Mouse (Mus musculus) embryonic facial prominence, embryonic 13.5 days (tissue): Measurements from ENCODE around the gene Gm6793. TPM values are rescaled to one million over a fixed set of nuclear protein-coding genes. Genes with fewer than 3 reads are reported as not detected.

ENCODE experiments used
- ATAC-seq: fragments of 200-750 bp; cut with Nextera tagmentation; 2 replicates; pipeline ENCODE4 v1.8.0; 2017; ENCODE audit warnings: low read depth; ENCODE audit not compliant: insufficient number of reproducible peaks, insufficient read depth, low FRiP score, low TSS enrichment
- H3K27ac ChIP-seq: fragments of 300-500 bp; sonication (generic); 2 replicates; pipeline ENCODE4 v1.5.1; 2015; ENCODE audit warnings: moderate library complexity, mild to moderate bottlenecking, inconsistent platforms
- H3K27me3 ChIP-seq: fragments of 300-500 bp; sonication (generic); 2 replicates; pipeline ENCODE4 v1.6.1; 2015; ENCODE audit warnings: mild to moderate bottlenecking, inconsistent platforms
- H3K36me3 ChIP-seq: fragments of 300-500 bp; sonication (generic); 2 replicates; pipeline ENCODE4 v1.6.1; 2015; ENCODE audit warnings: mild to moderate bottlenecking, inconsistent platforms
- H3K4me1 ChIP-seq: fragments of 300-500 bp; sonication (generic); 2 replicates; pipeline ENCODE4 v1.6.1; 2015; ENCODE audit warnings: inconsistent platforms
- H3K4me2 ChIP-seq: fragments of 300-500 bp; sonication (generic); 2 replicates; pipeline ENCODE4 v1.6.1; 2015; ENCODE audit warnings: moderate library complexity, mild to moderate bottlenecking, inconsistent platforms
- H3K4me3 ChIP-seq: fragments of 300-500 bp; sonication (generic); 2 replicates; pipeline ENCODE4 v1.5.1; 2015; ENCODE audit warnings: mild to moderate bottlenecking, inconsistent platforms
- H3K9ac ChIP-seq: fragments of 300-500 bp; sonication (generic); 2 replicates; pipeline ENCODE4 v1.6.1; 2015; ENCODE audit warnings: mild to moderate bottlenecking, inconsistent platforms
- H3K9me3 ChIP-seq: fragments of 300-500 bp; sonication (generic); 2 replicates; pipeline ENCODE4 v1.6.1; 2016; ENCODE audit warnings: inconsistent platforms
- WGBS: fragments of 180-500 bp; shearing (Covaris S2); methylation state at CpG from one replicate; pipeline ENCODE4 v1.1.7; 2015; ENCODE audit warnings: mixed read lengths; 5-methylcytosine and 5-hydroxymethylcytosine counted together
- polyA plus RNA-seq: library from polyadenylated mRNA; unstranded; fragments of >200 nt; fragmentation: Nextera tagmentation; extraction: Ambion mirVana; gene quantifications from 2 replicates; pipeline ENCODE4 v1.2.1, GENCODE M21; 2015

Gm6793 gene
- polyA plus RNA-seq, 1 experiment from 2014 or later = 0.63 TPM

DNA sequence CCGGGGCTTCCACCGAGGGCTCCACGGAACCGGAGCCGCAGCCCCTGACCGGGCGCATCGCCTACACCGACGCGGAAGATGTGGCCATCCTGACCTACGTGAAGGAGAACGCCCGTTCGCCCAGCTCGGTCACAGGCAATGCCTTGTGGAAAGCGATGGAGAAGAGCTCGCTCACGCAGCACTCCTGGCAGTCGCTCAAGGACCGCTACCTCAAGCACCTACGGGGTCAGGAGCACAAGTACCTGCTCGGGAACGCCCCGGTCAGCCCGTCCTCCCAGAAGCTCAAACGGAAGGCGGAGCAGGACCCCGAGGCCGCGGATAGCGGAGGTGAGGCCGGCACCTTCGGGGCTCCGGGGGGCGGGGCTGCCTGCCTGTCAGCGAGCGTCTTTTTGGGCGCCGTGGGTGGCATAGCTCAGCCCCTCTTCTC lies 3.0 kb downstream of the Gm6793 start:
- H3K36me3 ChIP-seq = peaks cover 19% of the 10 kb centered on the region
- H3K27me3 ChIP-seq = no peaks in the 10 kb centered on the region
- peak overlapping the region; percentile 88 for H3K4me2 ChIP-seq
- no peaks in the 10 kb centered on the region for H3K9me3 ChIP-seq
- H3K27ac ChIP-seq = peak overlapping the region; percentile 86
- peak overlapping the region; percentile 93 for H3K9ac ChIP-seq
- WGBS = under 1% methylated on average over 39 of the region's 40 CpGs
- H3K4me3 ChIP-seq = peak overlapping the region; percentile 98
- peaks cover 26% of the 10 kb centered on the region for H3K4me1 ChIP-seq
- ATAC-seq = peak; percentile 63; the same call in 1 of the 2 replicates

DNA sequence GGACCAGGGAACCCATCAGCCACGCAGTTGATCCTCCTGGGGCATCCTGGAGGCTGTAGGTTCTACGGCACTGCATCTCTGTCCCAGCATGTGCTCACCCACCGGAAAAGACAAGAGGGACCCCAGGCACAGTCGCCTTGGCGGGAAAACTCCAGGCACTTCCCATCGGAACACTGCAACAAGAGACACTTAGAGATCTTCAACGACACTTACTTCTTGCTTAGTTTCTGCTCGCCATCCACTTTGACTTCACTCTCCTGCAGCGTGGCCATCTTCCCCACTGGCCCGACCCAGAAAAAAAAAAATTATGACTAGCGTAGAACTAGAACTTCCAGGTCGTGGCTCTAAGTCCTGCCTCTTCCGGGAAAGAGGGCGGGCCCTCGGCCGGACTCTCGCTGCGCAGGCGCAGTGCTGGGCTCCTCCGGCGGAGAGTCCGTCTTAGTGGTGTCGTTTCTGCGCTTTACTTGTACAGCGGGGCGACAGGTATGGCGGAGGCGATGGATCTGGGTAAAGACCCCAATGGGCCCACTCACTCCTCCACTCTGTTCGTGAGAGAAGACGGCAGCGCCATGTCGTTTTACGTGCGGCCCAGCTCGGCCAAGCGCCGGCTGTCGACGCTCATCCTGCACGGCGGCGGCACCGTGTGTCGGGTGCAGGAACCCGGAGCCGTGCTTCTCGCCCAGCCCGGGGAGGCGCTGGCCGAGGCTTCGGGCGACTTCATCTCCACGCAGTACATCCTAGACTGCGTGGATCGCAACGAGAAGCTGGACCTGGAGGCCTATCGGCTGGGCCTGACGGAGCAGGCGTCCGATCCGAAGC lies 3.6 kb downstream of the Gm6793 start, which contains the start of the genes Kars and Terf2ip:
Gene Kars, minus strand, starts transcription at position 327 of the 819 bp plus-strand sequence.
Gene Terf2ip, plus strand, starts transcription at position 402 of the 819 bp plus-strand sequence.
- H3K36me3 ChIP-seq = peaks cover 13% of the 10 kb centered on the region
- WGBS = under 1% methylated on average over 61 of the region's 61 CpGs
- peak within 1 kb of the TSS; percentile 93 for H3K9ac ChIP-seq
- H3K4me2 ChIP-seq = peak within 1 kb of the TSS; percentile 88
- H3K27me3 ChIP-seq = no peaks in the 10 kb centered on the region
- H3K27ac ChIP-seq = peak within 1 kb of the TSS; percentile 86
- H3K4me3 ChIP-seq = peak within 1 kb of the TSS; percentile 98
- ATAC-seq = peak; percentile 88
- H3K4me1 ChIP-seq = peaks cover 26% of the 10 kb centered on the region
- no peaks in the 10 kb centered on the region for H3K9me3 ChIP-seq

DNA sequence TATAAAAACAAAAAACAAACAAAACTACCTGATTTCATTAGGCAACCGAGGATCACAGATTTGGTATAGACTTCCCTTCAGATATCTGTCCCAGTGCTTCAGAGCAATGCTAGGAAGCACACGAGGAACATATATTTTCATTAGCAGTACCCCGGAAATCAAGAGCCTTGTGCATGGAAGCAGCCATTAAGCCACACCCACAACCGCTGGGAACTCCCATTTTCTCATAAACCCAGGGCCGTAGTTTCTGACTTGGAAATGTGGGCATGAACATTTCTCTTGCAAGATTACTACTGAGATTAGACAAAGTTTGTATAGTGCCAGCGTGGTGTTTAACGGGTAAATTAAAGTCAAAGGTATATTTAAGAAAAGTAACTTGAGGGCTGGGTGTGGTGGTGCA lies 5.3 kb downstream of the Gm6793 start:
- Histone ChIP-seq H3K9ac (no peak overlapping the region), H3K4me3 (no peak overlapping the region; the same call in 1 of the 2 replicates), H3K27me3 (no peaks in the 10 kb centered on the region), H3K36me3 (peaks cover 19% of the 10 kb centered on the region), H3K4me1 (peaks cover 26% of the 10 kb centered on the region), H3K9me3 (no peaks in the 10 kb centered on the region), H3K27ac (no peak overlapping the region), H3K4me2 (peak overlapping the region; percentile 88)
- no peak for ATAC-seq
- WGBS = 93% methylated on average over 7 of the region's 7 CpGs

DNA sequence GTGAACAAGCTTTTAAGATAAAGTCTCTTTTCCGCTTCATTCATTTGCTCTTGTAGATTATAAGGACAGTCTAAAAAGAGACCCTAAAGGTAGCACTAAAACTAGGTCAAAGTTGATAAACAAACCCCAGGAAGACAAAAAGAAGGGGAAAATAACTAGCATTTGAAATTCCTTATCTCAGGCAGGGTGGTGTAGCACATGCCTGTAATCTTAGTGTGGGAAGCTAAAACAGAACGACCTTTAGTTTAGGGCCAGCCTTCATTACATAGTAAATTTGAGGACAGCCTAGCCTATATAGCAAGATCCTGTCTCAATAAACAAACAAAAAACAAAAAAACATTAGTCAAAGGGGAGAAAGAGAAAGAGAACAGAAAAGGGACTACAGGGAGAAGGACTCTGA lies 7.2 kb downstream of the Gm6793 start:
- Histone ChIP-seq H3K4me3 (no peak overlapping the region), H3K27ac (no peak overlapping the region), H3K36me3 (peaks cover 35% of the 10 kb centered on the region), H3K27me3 (no peaks in the 10 kb centered on the region), H3K9ac (no peak overlapping the region), H3K4me2 (no peak overlapping the region), H3K9me3 (no peaks in the 10 kb centered on the region), H3K4me1 (peaks cover 19% of the 10 kb centered on the region)
- 94% methylated on average over 2 of the region's 2 CpGs for WGBS
- ATAC-seq = no peak

DNA sequence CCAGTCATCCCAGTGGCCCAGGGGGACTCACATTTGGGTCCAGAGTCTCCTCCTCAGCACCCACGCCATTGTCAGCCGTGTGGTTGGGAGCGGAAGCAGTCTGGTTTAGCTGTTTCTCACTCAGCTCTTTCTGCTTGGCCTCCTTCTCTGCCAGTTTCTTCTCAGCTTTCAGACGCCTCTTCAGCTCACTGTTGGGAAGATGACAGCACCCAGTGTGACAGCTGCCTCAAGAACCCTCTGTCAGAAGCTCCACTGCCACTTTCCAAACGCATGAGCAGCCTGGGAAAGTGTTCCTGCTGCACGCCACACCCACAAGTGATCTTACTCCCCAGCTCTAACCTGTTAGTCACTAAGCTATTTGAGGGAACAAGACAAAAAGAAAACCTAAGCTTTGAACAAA lies 9.2 kb downstream of the Gm6793 start:
- no peak for ATAC-seq
- WGBS = 95% methylated on average over 6 of the region's 6 CpGs
- no peak overlapping the region for H3K4me2 ChIP-seq
- peaks cover 14% of the 10 kb centered on the region for H3K4me1 ChIP-seq
- H3K9me3 ChIP-seq = no peaks in the 10 kb centered on the region
- no peak overlapping the region for H3K9ac ChIP-seq
- H3K27ac ChIP-seq = no peak overlapping the region
- peaks cover 56% of the 10 kb centered on the region for H3K36me3 ChIP-seq
- H3K27me3 ChIP-seq = no peaks in the 10 kb centered on the region
- H3K4me3 ChIP-seq = no peak overlapping the region

DNA sequence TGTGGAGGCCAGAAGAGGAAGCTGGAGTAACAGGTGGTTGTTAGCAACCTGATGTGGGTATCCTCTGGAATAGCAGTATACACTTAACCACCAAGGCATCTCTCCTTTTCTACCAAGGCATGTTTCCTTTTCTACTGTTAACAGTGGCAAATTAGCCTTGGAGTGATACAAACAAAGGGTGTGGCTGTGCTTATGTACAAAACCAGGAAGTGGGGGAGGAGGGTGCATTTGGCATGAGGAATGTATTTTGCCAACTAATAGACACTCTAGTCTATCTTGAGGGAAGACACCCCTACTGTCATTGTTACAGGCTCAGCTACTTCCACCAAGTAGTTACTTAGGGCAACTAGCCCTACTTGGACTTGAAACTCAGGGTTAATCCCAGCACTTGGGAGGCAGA lies 10.1 kb downstream of the Gm6793 start:
- peaks cover 5% of the 10 kb centered on the region for H3K4me1 ChIP-seq
- no peak overlapping the region for H3K4me2 ChIP-seq
- H3K27ac ChIP-seq = no peak overlapping the region
- H3K27me3 ChIP-seq = no peaks in the 10 kb centered on the region
- H3K9me3 ChIP-seq = no peaks in the 10 kb centered on the region
- ATAC-seq = no peak
- H3K36me3 ChIP-seq = peaks cover 65% of the 10 kb centered on the region
- no peak overlapping the region for H3K4me3 ChIP-seq
- no peak overlapping the region for H3K9ac ChIP-seq

DNA sequence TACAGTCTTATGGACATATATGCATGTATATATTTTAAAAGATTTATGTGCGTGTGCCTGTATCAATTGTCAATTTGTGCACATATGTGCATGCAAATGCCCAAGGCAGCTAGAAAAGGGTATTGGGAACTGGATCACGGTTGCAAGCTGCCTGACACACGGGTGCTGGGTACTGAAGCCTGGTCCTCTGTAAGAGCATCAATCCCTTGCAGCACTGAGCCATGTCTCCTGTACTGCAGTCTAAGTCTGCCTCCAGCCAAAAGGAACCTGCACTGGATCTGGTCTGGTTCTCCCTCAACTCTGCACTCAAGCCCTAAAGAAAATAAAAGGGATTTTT lies 22.2 kb downstream of the Gm6793 start:
- no peaks in the 10 kb centered on the region for H3K9me3 ChIP-seq
- no peak for ATAC-seq
- H3K9ac ChIP-seq = no peak overlapping the region
- WGBS = 66% methylated on average over 3 of the region's 3 CpGs
- 0 out of 2 replicates have a peak overlapping the region, but pooled peaks have one; percentile 71 for H3K4me2 ChIP-seq
- H3K4me1 ChIP-seq = peaks cover 6% of the 10 kb centered on the region
- no peak overlapping the region for H3K27ac ChIP-seq
- H3K4me3 ChIP-seq = peak overlapping the region; percentile 78; the same call in 1 of the 2 replicates
- peaks cover 64% of the 10 kb centered on the region for H3K36me3 ChIP-seq
- H3K27me3 ChIP-seq = no peaks in the 10 kb centered on the region

DNA sequence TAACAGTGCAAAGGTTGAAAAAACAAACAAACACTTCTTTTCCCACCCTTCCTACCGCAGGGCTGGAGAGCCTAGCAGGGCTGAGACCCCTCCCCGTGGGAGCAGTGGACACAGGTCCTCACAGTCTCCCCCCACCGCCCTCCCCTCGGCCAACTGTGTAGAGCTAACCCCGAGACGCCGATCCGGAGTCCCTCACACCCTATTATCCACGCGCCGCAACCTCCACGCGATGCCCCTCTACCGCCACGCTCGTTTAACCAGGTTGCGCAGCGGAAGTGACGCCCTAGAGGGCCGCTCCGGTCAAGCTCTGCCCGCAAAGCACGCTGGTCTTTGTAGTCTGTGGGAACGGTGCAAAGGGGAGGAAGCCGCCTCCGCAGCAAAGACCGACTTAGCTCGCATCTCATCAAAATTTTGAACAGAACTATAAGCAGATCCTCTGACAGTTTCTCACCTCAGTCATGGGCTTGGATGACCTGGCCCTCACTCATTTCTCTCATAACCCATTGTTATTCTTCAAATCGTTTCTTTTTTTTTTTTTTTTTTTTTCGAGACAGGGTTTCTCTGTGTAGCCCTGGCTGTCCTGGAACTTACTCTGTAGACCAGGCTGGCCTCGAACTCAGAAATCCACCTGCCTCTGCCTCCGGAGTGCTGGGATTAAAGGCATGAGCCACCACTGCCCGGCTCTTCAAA lies 22.7 kb downstream of the Gm6793 start, which contains the start of gene Adat1:
Gene Adat1, minus strand, starts transcription at position 290 of the 690 bp plus-strand sequence.
- peak; percentile 90 for ATAC-seq
- Histone ChIP-seq H3K27ac (0 out of 2 replicates have a peak within 1 kb of the TSS, but pooled peaks have one; percentile 28), H3K36me3 (peaks cover 64% of the 10 kb centered on the region), H3K4me1 (peaks cover 6% of the 10 kb centered on the region), H3K4me3 (peak within 1 kb of the TSS; percentile 78), H3K9ac (peak within 1 kb of the TSS; percentile 84), H3K27me3 (no peaks in the 10 kb centered on the region), H3K4me2 (peak within 1 kb of the TSS; percentile 71), H3K9me3 (no peaks in the 10 kb centered on the region)
- WGBS = 5% methylated on average over 33 of the region's 33 CpGs

DNA sequence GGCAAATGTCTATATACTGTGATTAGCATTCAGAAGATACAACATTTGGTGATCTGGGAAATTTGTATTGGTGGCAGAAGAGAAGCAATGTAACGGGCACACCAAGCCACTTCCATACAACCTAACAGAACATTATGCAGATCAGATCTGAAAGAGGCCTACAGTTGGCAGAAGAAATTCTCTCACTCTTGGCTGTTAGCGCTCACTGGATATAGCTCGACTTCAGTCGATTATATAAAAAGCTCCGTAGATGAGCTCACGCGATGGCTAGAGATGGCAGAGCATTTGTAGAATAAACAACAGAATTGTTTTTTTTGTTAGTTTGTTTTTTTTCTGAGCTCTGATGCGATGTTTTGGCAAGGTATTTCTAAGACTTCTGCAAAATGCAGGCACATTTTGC lies 23.6 kb downstream of the Gm6793 start:
- no peaks in the 10 kb centered on the region for H3K9me3 ChIP-seq
- H3K27ac ChIP-seq = no peak overlapping the region
- peak overlapping the region; percentile 78 for H3K4me3 ChIP-seq
- H3K4me2 ChIP-seq = peak overlapping the region; percentile 71
- peaks cover 62% of the 10 kb centered on the region for H3K36me3 ChIP-seq
- ATAC-seq = no peak
- WGBS = 62% methylated on average over 8 of the region's 8 CpGs
- peak overlapping the region; percentile 84 for H3K9ac ChIP-seq
- no peaks in the 10 kb centered on the region for H3K27me3 ChIP-seq
- H3K4me1 ChIP-seq = peaks cover 6% of the 10 kb centered on the region

DNA sequence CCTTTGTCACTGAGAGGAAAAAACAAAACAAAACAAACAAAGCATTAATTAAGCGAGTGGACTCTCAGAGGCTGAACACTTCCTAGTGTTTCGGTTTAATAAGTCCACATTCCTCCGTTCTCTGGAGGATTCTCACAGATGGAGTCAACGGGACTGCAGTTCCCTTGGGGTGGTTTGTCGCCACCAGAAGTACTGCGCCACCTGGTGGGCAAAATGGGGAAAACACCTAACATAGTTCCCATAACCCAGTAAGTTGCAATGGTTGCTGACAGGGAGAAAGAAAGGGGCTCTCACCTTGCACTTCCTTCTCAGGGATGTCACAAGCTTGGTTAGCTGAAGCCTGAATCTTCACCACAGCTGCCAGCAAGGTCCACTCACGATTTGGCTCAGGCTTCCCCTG lies 24.9 kb downstream of the Gm6793 start:
- Histone ChIP-seq H3K4me3 (no peak overlapping the region), H3K27me3 (no peaks in the 10 kb centered on the region), H3K9ac (no peak overlapping the region), H3K4me1 (peaks cover 6% of the 10 kb centered on the region), H3K4me2 (no peak overlapping the region), H3K9me3 (no peaks in the 10 kb centered on the region), H3K36me3 (peaks cover 62% of the 10 kb centered on the region), H3K27ac (no peak overlapping the region)
- WGBS = 11% methylated on average over 7 of the region's 7 CpGs
- ATAC-seq = no peak

DNA sequence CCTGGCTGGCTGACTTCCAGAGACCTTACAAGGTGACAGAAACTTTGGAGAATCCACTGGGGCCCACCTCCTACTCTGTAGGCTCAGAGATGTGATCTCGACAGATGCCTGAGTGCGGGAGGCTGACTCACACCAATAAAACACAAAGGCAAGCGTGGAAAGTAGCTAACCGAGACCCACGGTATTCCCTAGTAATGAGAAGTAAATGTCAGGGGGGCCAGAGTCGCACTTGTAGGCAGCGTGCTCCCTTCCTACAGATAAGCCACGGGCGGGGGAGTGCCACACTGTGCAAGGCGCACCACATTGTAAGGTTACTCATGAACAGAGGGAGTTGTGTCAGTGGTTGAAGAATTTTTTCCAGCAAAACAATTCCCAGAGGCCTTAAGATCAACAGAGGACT lies 30.3 kb downstream of the Gm6793 start:
- no peaks in the 10 kb centered on the region for H3K9me3 ChIP-seq
- no peaks in the 10 kb centered on the region for H3K27me3 ChIP-seq
- H3K4me2 ChIP-seq = no peak overlapping the region
- H3K4me1 ChIP-seq = no peaks in the 10 kb centered on the region
- no peak for ATAC-seq
- 86% methylated on average over 10 of the region's 10 CpGs for WGBS
- no peak overlapping the region for H3K9ac ChIP-seq
- peaks cover 72% of the 10 kb centered on the region for H3K36me3 ChIP-seq
- no peak overlapping the region for H3K27ac ChIP-seq
- no peak overlapping the region for H3K4me3 ChIP-seq
